Mouse (Mus musculus) activated CD4-positive, CD25-positive, alpha-beta regulatory T cell, adult 4 months (primary cell): ENCODE data around the gene Gimap9. TPM values are rescaled to one million over a fixed set of nuclear protein-coding genes. Genes with fewer than 3 reads are reported as not detected.

Experiments used
- ATAC-seq: one replicate; pipeline ENCODE4 v1.8.0; 2017
- polyA plus RNA-seq, 2 experiments: library from polyadenylated mRNA; unstranded; fragments of 100-300 nt; shearing (Covaris generic); gene quantifications; one replicate each; pipeline ENCODE4 v1.2.1; 2017

Gene Gimap9
- polyA plus RNA-seq, result 100 to 1,000 TPM; 237 to 239 TPM

GRCm38 (mm10) chr6:48675931-48676859 lies at the start of gene Gimap9:
Gene Gimap9 (plus strand): TSS chr6:48676129.
- ATAC-seq, result peak; percentile 45

- ATAC-seq, result no peak
These were observed 49.5 kb upstream of the Gimap9 start, which contains the start of gene AI854703 for GRCm38 (mm10) chr6:48626464-48626863. Gene AI854703 (plus strand): TSS chr6:48626764.

- ATAC-seq, result no peak
These were observed 48.9 kb upstream of the Gimap9 start for GRCm38 (mm10) chr6:48626984-48627383.

- ATAC-seq, result no peak
These were observed 48.4 kb upstream of the Gimap9 start for GRCm38 (mm10) chr6:48627511-48627924.

- ATAC-seq, result no peak
These were observed 47.6 kb upstream of the Gimap9 start for GRCm38 (mm10) chr6:48628377-48628776.

- ATAC-seq, result peak; percentile 61
These were observed 46.9 kb upstream of the Gimap9 start for GRCm38 (mm10) chr6:48628808-48629660.

GRCm38 (mm10) chr6:48629661-48630034 lies 46.3 kb upstream of the Gimap9 start:
- ATAC-seq, result no peak

GRCm38 (mm10) chr6:48630831-48631230 lies 45.1 kb upstream of the Gimap9 start:
- no peak for ATAC-seq

GRCm38 (mm10) chr6:48635105-48635504 lies 40.8 kb upstream of the Gimap9 start:
- no peak for ATAC-seq

- no peak for ATAC-seq
These were observed 39.4 kb upstream of the Gimap9 start for GRCm38 (mm10) chr6:48636515-48636914.

- no peak for ATAC-seq
These were observed 38.0 kb upstream of the Gimap9 start for GRCm38 (mm10) chr6:48637811-48638500.

GRCm38 (mm10) chr6:48638553-48638952 lies 37.4 kb upstream of the Gimap9 start:
- no peak for ATAC-seq

GRCm38 (mm10) chr6:48641391-48641790 lies 34.5 kb upstream of the Gimap9 start:
- ATAC-seq, result no peak

- ATAC-seq, result no peak
These were observed 33.1 kb upstream of the Gimap9 start for GRCm38 (mm10) chr6:48642764-48643292.

GRCm38 (mm10) chr6:48645660-48646308 lies 30.1 kb upstream of the Gimap9 start:
- peak; percentile 37 for ATAC-seq

- ATAC-seq, result no peak
These were observed 29.6 kb upstream of the Gimap9 start for GRCm38 (mm10) chr6:48646309-48646690.

GRCm38 (mm10) chr6:48646995-48647394 lies 28.9 kb upstream of the Gimap9 start, which contains the start of gene Gimap8:
Gene Gimap8 (plus strand): TSS chr6:48647234.
- ATAC-seq, result peak; percentile 87

- ATAC-seq, result no peak
These were observed 28.3 kb upstream of the Gimap9 start for GRCm38 (mm10) chr6:48647611-48648010.

- no peak for ATAC-seq
These were observed 27.1 kb upstream of the Gimap9 start for GRCm38 (mm10) chr6:48648779-48649178.

GRCm38 (mm10) chr6:48650041-48650440 lies 25.9 kb upstream of the Gimap9 start:
- no peak for ATAC-seq

- no peak for ATAC-seq
These were observed 17.2 kb upstream of the Gimap9 start for GRCm38 (mm10) chr6:48658721-48659120.

- peak; percentile 28 for ATAC-seq
These were observed 11.2 kb upstream of the Gimap9 start for GRCm38 (mm10) chr6:48664750-48665149.
